Comparison of ENCODE assay signal across 8 mouse cellular contexts in genomic region chr11:98965416-98966077, GRCm38 (mm10). TPM values are rescaled to one million over a fixed set of nuclear protein-coding genes. Genes with fewer than 3 reads are reported as not detected.
DNase-seq lines count a peak whose midpoint lies in the region; ATAC-seq and TF ChIP-seq lines count a peak whose summit lies in the region.
"Had no signal": no experiment of that assay in that cellular context is flagged by ENCODE, and none has a peak within 500 bp of the region (broad histone marks: within the 10 kb centered on the region; RNA-seq: fewer than 3 reads in every experiment).

No protein-coding gene starts in this region.

- no peak for DNase-seq in liver, adult 2 months (ENCODE audit: extremely low read depth, low read depth, low spot score)
- no peak for DNase-seq in liver
- peak; percentile 40 for DNase-seq in embryonic facial prominence, embryonic 14.5 days (ENCODE audit: low spot score)
- no peak for DNase-seq in intestine, embryonic 14.5 days (ENCODE audit: low spot score)
- no peak for DNase-seq in layer of hippocampus, postnatal 36 days
- DNase-seq in urinary bladder, postnatal 4 days (ENCODE audit: low spot score in 2 of 2): no peak

- H3K36me3 ChIP-seq in liver, adult 2 months (ENCODE audit: control insufficient read depth, insufficient read depth, low read length): peaks cover 6% of the 10 kb centered on the region; the same call in 1 of the 2 replicates
- H3K36me3 ChIP-seq in embryonic facial prominence, embryonic 14.5 days (ENCODE audit: control insufficient read depth, insufficient read depth, low read length): peaks cover 38% of the 10 kb centered on the region
- peaks cover 33% of the 10 kb centered on the region for H3K36me3 ChIP-seq in intestine, embryonic 14.5 days (ENCODE audit: control insufficient read depth, insufficient read depth, low read length)
- no peaks in the 10 kb centered on the region for H3K36me3 ChIP-seq in neural tube, embryonic 14.5 days (ENCODE audit: control insufficient read depth, insufficient read depth, low read length)

- 36% methylated on average over 10 of the region's 11 CpGs for WGBS in liver, adult 2 months
- WGBS in embryonic facial prominence, embryonic 14.5 days: 11% methylated on average over 11 of the region's 11 CpGs
- 18% methylated on average over 11 of the region's 11 CpGs for WGBS in intestine, embryonic 14.5 days
- 2% methylated on average over 11 of the region's 11 CpGs for WGBS in neural tube, embryonic 14.5 days

- TF ChIP-seq POLR2A in liver, adult 2 months (IDR thresholded peaks at IDR 0.05; ENCODE audit: extremely low read depth, insufficient read depth, low read length): no peak

- no peak for ATAC-seq in embryonic facial prominence, embryonic 14.5 days (ENCODE audit: low read depth)
- no peak for ATAC-seq in intestine, embryonic 14.5 days (replicated peaks; ENCODE audit: low FRiP score, low TSS enrichment, low read depth)
- ATAC-seq in neural tube, embryonic 14.5 days (ENCODE audit: low read depth): no peak

- TF ChIP-seq CTCF in liver, adult 2 months (IDR thresholded peaks at IDR 0.05; ENCODE audit: low read depth, low read length): no peak

- peaks cover 14% of the 10 kb centered on the region; the same call in 1 of the 2 replicates for H3K79me2 ChIP-seq in liver, adult 2 months (ENCODE audit: control insufficient read depth, insufficient read depth, low read length)

- no peaks in the 10 kb centered on the region for H3K27me3 ChIP-seq in liver, adult 2 months (ENCODE audit: control insufficient read depth, insufficient read depth, low read length)
- no peaks in the 10 kb centered on the region for H3K27me3 ChIP-seq in embryonic facial prominence, embryonic 14.5 days (replicated peaks; ENCODE audit: control insufficient read depth, insufficient read depth, low read length)
- no peaks in the 10 kb centered on the region for H3K27me3 ChIP-seq in intestine, embryonic 14.5 days (replicated peaks; ENCODE audit: control insufficient read depth, insufficient read depth, low read length)
- H3K27me3 ChIP-seq in neural tube, embryonic 14.5 days (ENCODE audit: control insufficient read depth, insufficient read depth, low read length): no peaks in the 10 kb centered on the region

- peak overlapping the region; percentile 27; the same call in 1 of the 2 replicates for H3K9ac ChIP-seq in liver, adult 2 months (ENCODE audit: low read depth, low read length)
- peak overlapping the region; percentile 47; the same call in 1 of the 2 replicates for H3K9ac ChIP-seq in embryonic facial prominence, embryonic 14.5 days (ENCODE audit: low read depth, low read length)
- H3K9ac ChIP-seq in intestine, embryonic 14.5 days (ENCODE audit: low read length): peak overlapping the region; percentile 16; the same call in 1 of the 2 replicates
- peak overlapping the region; percentile 53 for H3K9ac ChIP-seq in neural tube, embryonic 14.5 days (replicated peaks; ENCODE audit: low read depth, low read length)

- H3K4me1 ChIP-seq in liver, adult 2 months (ENCODE audit: control insufficient read depth, insufficient read depth, low read length): peaks cover 52% of the 10 kb centered on the region
- peaks cover 96% of the 10 kb centered on the region for H3K4me1 ChIP-seq in embryonic facial prominence, embryonic 14.5 days (ENCODE audit: control insufficient read depth, insufficient read depth, low read length)
- peaks cover 94% of the 10 kb centered on the region for H3K4me1 ChIP-seq in intestine, embryonic 14.5 days (replicated peaks; ENCODE audit: control insufficient read depth, insufficient read depth, low read length)
- H3K4me1 ChIP-seq in neural tube, embryonic 14.5 days (ENCODE audit: control insufficient read depth, insufficient read depth, low read length): peaks cover 90% of the 10 kb centered on the region

- H3K27ac ChIP-seq in liver, adult 2 months (replicated peaks; ENCODE audit: insufficient read depth, low read depth, low read length): peak overlapping the region; percentile 28
- H3K27ac ChIP-seq in embryonic facial prominence, embryonic 14.5 days (replicated peaks; ENCODE audit: low read depth, low read length): peak overlapping the region; percentile 85
- peak overlapping the region; percentile 94; the same call in 1 of the 2 replicates for H3K27ac ChIP-seq in intestine, embryonic 14.5 days (ENCODE audit: low read depth)
- peak overlapping the region; percentile 84 for H3K27ac ChIP-seq in neural tube, embryonic 14.5 days (ENCODE audit: low read depth, low read length)

- H3K4me3 ChIP-seq in liver, adult 2 months (ENCODE audit: insufficient read depth, low read depth, low read length): no peak overlapping the region
- H3K4me3 ChIP-seq in embryonic facial prominence, embryonic 14.5 days (ENCODE audit: low read depth, low read length): peak overlapping the region; percentile 59; the same call in 1 of the 2 replicates
- H3K4me3 ChIP-seq in intestine, embryonic 14.5 days (ENCODE audit: low read depth, low read length): peak overlapping the region; percentile 69
- H3K4me3 ChIP-seq in neural tube, embryonic 14.5 days (ENCODE audit: low read depth, low read length): peak overlapping the region; percentile 5; the same call in 1 of the 2 replicates

- no peaks in the 10 kb centered on the region for H3K9me3 ChIP-seq in embryonic facial prominence, embryonic 14.5 days (ENCODE audit: control insufficient read depth, low read length)
- no peaks in the 10 kb centered on the region for H3K9me3 ChIP-seq in intestine, embryonic 14.5 days (ENCODE audit: control insufficient read depth, low read length)
- H3K9me3 ChIP-seq in neural tube, embryonic 14.5 days (ENCODE audit: control insufficient read depth, low read length): no peaks in the 10 kb centered on the region

- peak overlapping the region; percentile 93 for H3K4me2 ChIP-seq in embryonic facial prominence, embryonic 14.5 days (ENCODE audit: low read depth, low read length)
- H3K4me2 ChIP-seq in intestine, embryonic 14.5 days (ENCODE audit: low read length): peak overlapping the region; percentile 100
- H3K4me2 ChIP-seq in neural tube, embryonic 14.5 days (ENCODE audit: low read depth, low read length): peak overlapping the region; percentile 99

RNA-seq across cellular contexts. Expression of gene Gjd3, which starts 17.3 kb away (rescaled TPM):
- total RNA-seq in liver, adult 2 months (2014; rRNA removed): not detected in 2 replicates
- polyA plus RNA-seq in liver, adult 2 months (2012; rRNA removed): 0.11 TPM in 1 of 2 replicates, not detected in the other
- polyA plus RNA-seq in embryonic facial prominence, embryonic 14.5 days (2014; fragmentation: Nextera tagmentation; extraction: Ambion mirVana): 0.34 and 0.56 TPM in 2 replicates
- 0.22 TPM in 1 of 2 replicates, not detected in the other for polyA plus RNA-seq in intestine, embryonic 14.5 days (2014; fragmentation: Nextera tagmentation; extraction: Ambion mirVana)
- 0.89 and 2.2 TPM in 2 replicates for polyA plus RNA-seq in neural tube, embryonic 14.5 days (2014; fragmentation: Nextera tagmentation; extraction: Ambion mirVana)
- total RNA-seq in layer of hippocampus, postnatal 36 days (2021): 1 to 10 TPM in 1 of 2 experiments, under 1 TPM in 1; 0.96 to 1.1 TPM
- total RNA-seq: hematopoietic stem cell, adult 5-6 weeks had no signal

RNA-seq across cellular contexts. Expression of gene Rara, which starts 37.9 kb away (rescaled TPM):
- 3.7 and 4.5 TPM in 2 replicates for total RNA-seq in liver, adult 2 months (2014; rRNA removed)
- 14.1 and 14.6 TPM in 2 replicates for polyA plus RNA-seq in liver, adult 2 months (2012; rRNA removed)
- 46.4 and 50.3 TPM in 2 replicates for polyA plus RNA-seq in embryonic facial prominence, embryonic 14.5 days (2014; fragmentation: Nextera tagmentation; extraction: Ambion mirVana)
- polyA plus RNA-seq in intestine, embryonic 14.5 days (2014; fragmentation: Nextera tagmentation; extraction: Ambion mirVana): 42.4 and 43.6 TPM in 2 replicates
- 22.1 and 22.3 TPM in 2 replicates for polyA plus RNA-seq in neural tube, embryonic 14.5 days (2014; fragmentation: Nextera tagmentation; extraction: Ambion mirVana)
- 10 to 100 TPM; 18.5 to 18.7 TPM for total RNA-seq in layer of hippocampus, postnatal 36 days (2021)

RNA-seq across cellular contexts. Expression of gene Cdc6, which starts 57.9 kb away (rescaled TPM):
- total RNA-seq in liver, adult 2 months (2014; rRNA removed): 0.09 and 0.20 TPM in 2 replicates
- polyA plus RNA-seq in liver, adult 2 months (2012; rRNA removed): 0.07 TPM in 1 of 2 replicates, not detected in the other
- 22.7 and 23.0 TPM in 2 replicates for polyA plus RNA-seq in embryonic facial prominence, embryonic 14.5 days (2014; fragmentation: Nextera tagmentation; extraction: Ambion mirVana)
- polyA plus RNA-seq in intestine, embryonic 14.5 days (2014; fragmentation: Nextera tagmentation; extraction: Ambion mirVana): 32.5 and 32.9 TPM in 2 replicates
- 2.1 and 2.8 TPM in 2 replicates for polyA plus RNA-seq in neural tube, embryonic 14.5 days (2014; fragmentation: Nextera tagmentation; extraction: Ambion mirVana)
- total RNA-seq in layer of hippocampus, postnatal 36 days (2021): under 1 TPM; 0.50 to 0.88 TPM

RNA-seq across cellular contexts. Expression of gene Top2a, which starts 58.4 kb away (rescaled TPM):
- 1.8 and 4.2 TPM in 2 replicates for total RNA-seq in liver, adult 2 months (2014; rRNA removed)
- 0.22 and 0.31 TPM in 2 replicates for polyA plus RNA-seq in liver, adult 2 months (2012; rRNA removed)
- polyA plus RNA-seq in embryonic facial prominence, embryonic 14.5 days (2014; fragmentation: Nextera tagmentation; extraction: Ambion mirVana): 181 and 201 TPM in 2 replicates
- 248 and 272 TPM in 2 replicates for polyA plus RNA-seq in intestine, embryonic 14.5 days (2014; fragmentation: Nextera tagmentation; extraction: Ambion mirVana)
- polyA plus RNA-seq in neural tube, embryonic 14.5 days (2014; fragmentation: Nextera tagmentation; extraction: Ambion mirVana): 18.3 and 24.8 TPM in 2 replicates
- total RNA-seq in layer of hippocampus, postnatal 36 days (2021): 1 to 10 TPM; 2.7 to 3.3 TPM

Comparison
In these comparisons a context has a peak if more than half of its experiments do, and no peak if none do; other contexts are left out.
1. H3K27ac ChIP-seq: peak in every context shown above with its lines; median percentile 94 in intestine, embryonic 14.5 days; 85 in embryonic facial prominence, embryonic 14.5 days; 84 in neural tube, embryonic 14.5 days; 28 in liver, adult 2 months.